Mouse (Mus musculus) urinary bladder, postnatal 10 days (tissue): Measurements from ENCODE around the gene Stim1.

Experiments
- DNase-seq: peaks from one replicate; pipeline ENCODE4 v3.0.0; 2022; ENCODE audit warnings: low spot score

Gene Stim1

DNA sequence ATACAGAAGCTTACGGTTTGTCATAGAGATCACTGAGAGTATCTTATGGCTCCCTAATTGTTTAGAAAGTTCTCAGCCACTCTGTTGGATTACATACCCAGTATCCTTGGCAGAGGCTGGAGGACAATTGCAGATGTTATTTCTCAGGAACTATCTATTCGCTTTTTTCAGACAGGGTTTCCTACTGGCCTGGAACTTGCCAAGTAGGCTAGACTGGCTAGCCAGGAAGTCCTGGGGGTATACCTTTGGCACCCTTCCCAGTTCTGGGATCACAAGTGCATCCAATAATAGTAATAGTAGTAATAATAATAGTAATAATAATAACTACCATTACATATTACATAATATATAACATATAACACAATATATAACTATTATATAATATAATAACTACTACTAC is 38.0 kb downstream of the Stim1 start:
- no peak for DNase-seq

- no peak for DNase-seq
Measured at GRCm38 (mm10) chr7:102310266-102310665, 42.7 kb downstream of the Stim1 start.

DNA sequence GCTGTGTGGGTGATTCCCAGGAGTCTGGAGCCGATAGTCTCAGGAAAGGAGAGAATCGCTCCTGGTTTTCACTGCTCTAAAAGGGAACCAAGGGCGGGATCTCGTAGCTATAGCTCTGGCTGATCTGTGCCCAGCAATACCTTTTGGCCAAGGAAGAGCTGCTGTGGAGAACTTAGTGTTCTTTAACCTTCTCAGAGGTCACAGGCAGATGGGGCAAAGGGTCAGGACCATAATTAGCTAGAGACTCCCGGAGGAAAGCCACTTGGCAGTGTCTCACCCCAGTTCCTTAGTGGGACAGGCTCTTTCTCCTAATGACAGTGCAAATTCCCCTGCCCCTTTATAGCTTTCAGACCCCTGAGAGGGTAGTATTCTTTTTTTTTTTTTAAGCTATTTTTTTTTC is 43.2 kb downstream of the Stim1 start:
- DNase-seq, result no peak

DNA sequence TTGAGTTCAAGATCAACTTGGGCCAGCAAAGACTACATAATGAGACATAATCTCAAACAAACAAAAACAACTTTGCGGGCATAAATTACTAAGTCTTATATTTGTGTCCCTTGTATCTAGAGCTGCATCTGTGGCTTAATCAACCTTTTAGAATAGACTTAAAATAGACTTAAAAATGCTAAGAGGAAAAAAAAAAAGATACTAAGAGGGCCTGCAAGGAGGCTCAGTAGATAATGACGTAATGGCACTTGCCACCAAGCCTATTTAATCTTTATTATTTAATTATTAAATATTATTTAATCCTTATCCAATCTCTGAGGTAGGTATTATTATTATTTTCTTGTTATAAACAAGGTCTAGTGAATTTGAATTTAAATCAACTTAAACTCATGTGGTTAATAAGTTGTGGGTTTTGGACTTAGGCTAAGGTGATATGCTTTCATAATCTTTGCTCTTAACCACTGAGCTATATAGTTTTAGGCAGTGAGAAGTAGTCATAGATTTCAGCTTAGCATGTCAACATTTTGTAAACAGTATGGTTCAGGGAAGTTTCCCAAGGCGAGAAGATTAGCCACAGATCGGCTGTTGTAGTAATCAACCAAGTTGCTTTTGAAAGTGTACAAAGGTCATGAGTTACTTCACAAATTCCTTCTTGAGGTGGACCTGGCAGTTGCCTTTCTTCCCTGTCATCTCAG is 45.4 kb downstream of the Stim1 start:
- DNase-seq, result no peak

- no peak for DNase-seq
Measured at GRCm38 (mm10) chr7:102313535-102313863, 45.9 kb downstream of the Stim1 start.

DNA sequence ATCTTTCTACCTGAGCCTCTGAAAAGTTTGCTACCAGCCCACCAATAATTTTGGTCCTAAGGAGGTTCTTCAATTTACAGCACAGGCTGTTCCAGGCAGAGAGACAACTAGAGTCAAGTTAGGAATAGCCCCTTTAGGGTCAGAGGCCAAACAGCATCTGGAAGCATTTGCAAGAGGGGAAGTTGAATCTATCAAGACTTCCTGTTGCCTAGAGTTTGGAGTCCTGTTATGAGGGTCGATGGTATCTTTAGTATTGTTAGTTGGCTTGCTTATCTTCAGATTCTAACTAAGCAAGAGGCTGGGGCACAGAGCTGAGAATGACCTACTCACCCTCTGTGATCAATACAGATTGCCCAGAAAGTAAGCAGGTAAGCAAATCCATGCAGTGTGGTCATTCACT is 46.5 kb downstream of the Stim1 start:
- DNase-seq, result no peak

GRCm38 (mm10) chr7:102314908-102315307 is 47.3 kb downstream of the Stim1 start:
- no peak for DNase-seq

DNA sequence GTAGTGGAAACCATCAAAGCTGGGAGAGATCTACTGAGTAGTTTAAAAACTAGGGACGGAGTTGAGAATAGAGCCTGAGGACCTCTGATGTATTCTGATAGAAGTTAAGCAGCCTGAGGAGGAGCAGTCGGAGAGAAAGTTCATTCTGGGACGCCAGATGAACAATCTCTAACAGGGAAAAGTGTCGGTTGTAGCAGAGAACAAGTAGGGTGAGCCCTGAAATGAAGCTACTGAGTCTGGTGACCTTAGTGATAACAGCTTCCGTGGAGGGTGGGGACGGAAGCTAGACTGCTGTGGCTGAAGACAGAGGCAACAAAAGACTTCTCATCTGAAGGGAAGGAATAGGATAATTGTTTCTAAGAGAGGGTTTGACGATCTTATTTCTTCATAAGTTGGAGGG is 47.8 kb downstream of the Stim1 start:
- no peak for DNase-seq

- no peak for DNase-seq
Measured at GRCm38 (mm10) chr7:102317583-102318168, 50.1 kb downstream of the Stim1 start.

- no peak for DNase-seq
Measured at GRCm38 (mm10) chr7:102322137-102322536, 54.5 kb downstream of the Stim1 start.

DNA sequence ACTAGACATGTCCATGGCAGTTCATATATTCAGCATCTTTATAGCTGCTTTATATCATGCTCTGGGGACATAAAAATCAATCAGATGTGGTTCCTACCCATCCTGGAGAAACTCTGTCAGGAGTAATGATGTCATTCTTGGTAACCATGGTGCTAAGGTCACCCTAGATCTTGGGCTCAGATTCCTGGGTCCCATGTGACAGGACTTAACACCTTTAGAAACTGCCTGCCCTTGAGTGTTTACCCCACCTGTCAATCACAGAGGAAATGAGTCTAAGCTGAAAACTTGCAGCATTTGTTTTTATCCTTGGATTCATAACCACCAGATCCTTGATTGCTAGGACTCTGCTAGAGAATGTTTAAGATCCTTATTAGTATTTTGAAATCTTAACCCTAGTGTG is 58.7 kb downstream of the Stim1 start:
- DNase-seq, result no peak

DNA sequence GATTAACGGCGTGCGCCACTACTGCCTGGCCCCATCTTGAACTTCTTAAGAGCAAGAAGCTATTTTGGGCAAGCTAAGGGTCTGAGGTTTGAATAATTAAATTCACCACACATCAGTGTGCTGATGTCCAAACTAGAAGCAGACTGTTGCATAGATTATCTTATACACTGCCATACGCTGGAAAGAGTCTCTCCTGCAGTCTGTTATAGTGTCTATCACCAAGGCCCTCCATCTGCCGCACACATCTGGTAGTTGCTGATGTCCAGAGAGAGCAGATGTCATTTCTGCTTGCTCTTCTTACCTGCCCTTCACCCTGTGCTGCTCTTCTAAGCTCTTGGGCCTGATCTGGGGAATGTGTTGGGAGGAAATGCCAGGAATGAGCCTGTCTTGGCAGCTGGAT is 62.7 kb downstream of the Stim1 start:
- no peak for DNase-seq

DNA sequence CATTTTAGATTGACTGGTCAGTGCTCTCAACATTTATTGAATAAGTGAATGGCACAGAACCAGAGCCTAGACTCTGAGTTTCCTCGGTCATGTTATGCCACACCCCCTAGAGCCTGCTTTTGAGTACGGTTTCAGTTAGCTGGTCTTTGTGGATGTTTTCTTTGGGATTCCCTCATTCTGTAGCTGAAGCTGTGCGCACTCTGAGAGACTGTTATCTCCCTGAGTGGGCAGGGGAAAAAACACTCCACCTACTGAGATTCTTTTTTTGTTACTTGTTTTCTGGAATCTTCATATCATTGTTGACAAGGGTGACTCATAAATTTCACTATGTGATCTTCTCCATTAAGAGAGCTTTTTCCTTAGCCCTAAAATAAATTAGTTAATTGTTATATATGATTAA is 63.9 kb downstream of the Stim1 start:
- no peak for DNase-seq

DNA sequence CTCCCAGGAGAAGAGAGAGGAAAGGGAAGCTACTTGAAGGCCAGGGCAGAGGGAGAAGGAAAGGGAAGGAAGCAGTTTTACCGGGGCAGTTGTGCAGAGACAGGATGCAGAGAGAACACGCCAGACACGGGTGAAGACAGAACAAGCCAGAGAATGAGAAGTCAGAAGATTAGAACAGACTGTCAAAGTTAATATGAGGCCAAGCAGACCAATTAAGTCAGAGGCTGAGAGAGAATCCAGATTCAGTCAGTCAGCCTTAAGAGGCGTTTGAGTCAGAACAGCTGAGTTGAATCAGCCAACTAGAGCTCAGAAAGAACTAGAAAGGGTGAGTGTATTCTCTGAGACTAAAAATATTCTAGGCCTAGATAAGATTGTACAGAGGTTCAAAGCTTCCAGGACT is 66.1 kb downstream of the Stim1 start:
- DNase-seq, result no peak

DNA sequence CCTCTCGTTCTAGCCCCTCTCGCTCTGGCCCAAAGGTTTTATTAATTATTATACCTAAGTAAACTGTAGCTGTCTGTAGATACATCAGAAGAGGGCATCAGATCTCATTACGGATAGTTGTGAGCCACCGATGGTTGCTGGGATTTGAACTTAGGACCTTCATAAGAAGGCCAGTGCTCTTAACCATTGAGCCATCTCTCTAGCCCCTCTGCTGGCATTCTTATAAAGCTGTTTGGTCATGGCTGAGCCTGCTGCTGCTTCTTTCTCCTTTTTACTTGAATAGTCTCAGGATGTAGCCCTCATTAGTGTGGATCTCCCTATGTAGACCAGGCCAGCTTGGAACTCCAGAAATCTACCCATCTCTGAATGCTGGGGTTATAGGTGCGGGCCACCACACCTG is 69.7 kb downstream of the Stim1 start:
- DNase-seq, result no peak

- DNase-seq, result no peak
Measured at GRCm38 (mm10) chr7:102337898-102338297, 70.3 kb downstream of the Stim1 start.

- no peak for DNase-seq
Measured at GRCm38 (mm10) chr7:102338956-102339355, 71.3 kb downstream of the Stim1 start.

DNA sequence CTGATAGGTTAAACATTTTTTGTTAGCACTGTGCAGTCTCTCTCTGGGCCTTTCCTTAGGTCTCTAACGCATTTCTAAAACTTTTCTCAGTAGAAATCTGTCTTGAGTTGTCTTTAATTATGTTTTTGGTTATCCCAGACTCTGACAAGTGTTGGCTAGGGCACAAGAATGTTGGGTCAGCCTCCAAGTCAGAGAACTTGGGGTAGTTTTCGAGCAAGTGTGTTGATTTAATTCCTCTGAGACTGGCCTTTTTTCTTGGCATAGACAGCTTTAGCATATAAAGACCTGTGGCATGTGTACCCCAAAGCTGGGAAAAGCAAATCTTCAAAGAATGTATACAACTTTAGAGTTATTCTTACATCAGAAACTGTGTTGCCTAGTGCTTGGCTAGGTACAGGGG is 78.3 kb downstream of the Stim1 start:
- no peak for DNase-seq

- DNase-seq, result no peak
Measured at GRCm38 (mm10) chr7:102347327-102347726, 79.7 kb downstream of the Stim1 start.

DNA sequence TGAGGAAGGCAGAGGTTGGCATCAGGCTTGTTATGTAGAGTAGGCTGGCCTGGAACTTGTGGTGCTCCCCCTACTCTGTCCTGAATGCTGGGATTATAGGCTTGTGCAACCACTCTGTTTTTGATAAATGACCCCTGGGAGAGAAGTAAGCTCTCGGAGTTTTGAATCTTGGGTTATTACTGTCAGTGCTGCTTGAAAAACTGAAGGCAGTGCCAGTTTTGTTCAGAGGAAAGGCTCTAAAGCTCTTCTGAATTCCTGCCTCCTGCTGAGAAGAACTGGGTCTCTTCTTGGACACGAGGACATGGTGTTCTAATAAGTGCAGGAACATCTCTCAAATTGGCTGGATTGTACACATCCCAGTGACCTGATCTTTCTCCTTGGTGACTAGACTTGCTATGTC is 81.1 kb downstream of the Stim1 start:
- DNase-seq, result no peak

- DNase-seq, result no peak
Measured at GRCm38 (mm10) chr7:102349236-102349635, 81.6 kb downstream of the Stim1 start.

DNA sequence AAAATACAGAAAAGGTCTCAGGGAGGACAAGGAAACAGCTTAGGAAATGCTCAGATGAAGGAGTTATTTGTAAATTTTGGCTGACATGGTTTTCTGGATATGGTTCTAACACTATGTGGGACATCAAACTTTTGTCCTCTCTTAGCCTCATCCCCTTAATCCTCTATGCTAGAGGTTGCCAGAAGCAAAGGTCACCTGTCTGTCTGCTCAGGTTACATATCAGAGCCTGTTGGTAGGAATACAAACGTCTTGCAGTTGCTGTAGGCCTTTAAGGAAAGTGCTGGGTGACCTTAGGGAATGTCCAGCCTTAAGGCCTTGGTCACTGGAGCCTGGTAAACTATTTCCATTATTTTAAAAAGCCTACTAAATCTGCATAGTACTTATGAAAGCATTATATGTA is 85.8 kb downstream of the Stim1 start:
- no peak for DNase-seq

DNA sequence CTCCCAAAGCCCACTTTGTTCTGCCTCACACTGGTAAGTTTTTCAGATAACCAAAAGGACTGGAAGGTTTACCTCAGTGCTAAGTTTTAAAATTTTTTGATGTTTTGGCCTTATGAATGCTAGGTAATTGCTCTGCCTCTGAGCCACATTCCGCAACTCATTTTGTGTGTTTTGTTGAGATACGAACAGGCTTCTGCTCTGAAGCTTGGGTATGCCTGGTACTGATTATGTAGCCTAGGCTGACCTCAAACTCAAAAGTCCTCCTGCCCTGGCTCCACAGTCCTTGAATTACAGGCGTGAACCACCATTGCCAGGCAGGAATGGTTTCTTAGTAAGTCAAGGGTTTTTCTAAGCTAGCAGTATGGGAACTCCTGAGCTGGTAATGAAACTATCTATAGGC is 90.5 kb downstream of the Stim1 start:
- no peak for DNase-seq

GRCm38 (mm10) chr7:102361297-102361696 is 93.7 kb downstream of the Stim1 start:
- no peak for DNase-seq
